Mouse (Mus musculus) regulatory T cell (primary cell): ENCODE data around the gene Ccdc157.

ENCODE experiments used
- in situ Hi-C: fragments of 300-600 bp; cut with MboI, MseI; formaldehyde crosslinking; loops from one replicate; pipeline ENCODE4 v1.15.1; 2025; ENCODE audit warnings: high pct_unique_total_duplicates

The Ccdc157 gene

GRCm38 (mm10) chr11:4104989-4105388 is 55.1 kb downstream of the Ccdc157 start:
- in situ Hi-C loops = no loop called here

- in situ Hi-C loops = no loop called here
Measured at GRCm38 (mm10) chr11:4103522-4103921, 56.6 kb downstream of the Ccdc157 start.

GRCm38 (mm10) chr11:4101851-4102250 is 58.2 kb downstream of the Ccdc157 start:
- in situ Hi-C loops = no loop called here

- in situ Hi-C loops = loop anchor here (5.0 kb wide), 1 partner anchor 38 kb away; the partner anchor contains the start of gene Rnf215
Measured at GRCm38 (mm10) chr11:4099447-4099846, 60.6 kb downstream of the Ccdc157 start.

- in situ Hi-C loops = loop anchor here (5.0 kb wide), 1 partner anchor 38 kb away; the partner anchor contains the start of gene Rnf215
Measured at GRCm38 (mm10) chr11:4098816-4099215, 61.3 kb downstream of the Ccdc157 start.

GRCm38 (mm10) chr11:4098120-4098519 is 62.0 kb downstream of the Ccdc157 start:
- in situ Hi-C loops = loop anchor here (5.0 kb wide), 1 partner anchor 39 kb away; the partner anchor contains the start of gene Rnf215

GRCm38 (mm10) chr11:4097091-4097621 is 62.9 kb downstream of the Ccdc157 start:
- in situ Hi-C loops = loop anchor here (5.0 kb wide), 1 partner anchor 40 kb away; the partner anchor contains the start of gene Rnf215

- in situ Hi-C loops = loop anchor here (5.0 kb wide), 1 partner anchor 41 kb away; the partner anchor contains the start of gene Rnf215
Measured at GRCm38 (mm10) chr11:4096054-4096984, 63.8 kb downstream of the Ccdc157 start.

GRCm38 (mm10) chr11:4095171-4096053 is 64.7 kb downstream of the Ccdc157 start, which contains the start of gene Mtfp1:
TSS of gene Mtfp1 (minus strand) at chr11:4095445.
- in situ Hi-C loops = loop anchor here (5.0 kb wide), 1 partner anchor 42 kb away; the partner anchor contains the start of gene Rnf215

GRCm38 (mm10) chr11:4094378-4095170 is 65.5 kb downstream of the Ccdc157 start:
- in situ Hi-C loops = loop anchor here (5.0 kb wide), 1 partner anchor 43 kb away; the partner anchor contains the start of gene Rnf215

GRCm38 (mm10) chr11:4093459-4094377 is 66.4 kb downstream of the Ccdc157 start:
- in situ Hi-C loops = no loop called here
